Mouse (Mus musculus) hindbrain, embryonic 13.5 days (tissue): ENCODE measurements at regions not wholly inside any gene's neighbourhood (a gene's known extent, or its start where the extent isn't known, plus 50 kb on each side); places are given as distances from the start of the nearest gene placed in this dataset.

Experiments used
- ATAC-seq: fragments of 200-750 bp; cut with Nextera tagmentation; 2 replicates; pipeline ENCODE4 v1.8.0; 2017; ENCODE audit warnings: moderate TSS enrichment; ENCODE audit not compliant: low FRiP score
- H3K27ac ChIP-seq: fragments of 300-500 bp; sonication (generic); 2 replicates; pipeline ENCODE4 v1.5.1; 2015; ENCODE audit warnings: inconsistent platforms, mild to moderate bottlenecking, moderate library complexity
- H3K27me3 ChIP-seq: fragments of 300-500 bp; sonication (generic); 2 replicates; pipeline ENCODE4 v1.6.1; 2015; ENCODE audit warnings: mild to moderate bottlenecking, inconsistent platforms
- H3K36me3 ChIP-seq: fragments of 300-500 bp; sonication (generic); 2 replicates; pipeline ENCODE4 v1.6.1; 2015; ENCODE audit warnings: mild to moderate bottlenecking, inconsistent platforms
- H3K4me1 ChIP-seq: fragments of 300-500 bp; sonication (generic); replicated peaks from 2 replicates; pipeline ENCODE4 v1.6.1; 2015; ENCODE audit warnings: inconsistent platforms
- H3K4me2 ChIP-seq: fragments of 300-500 bp; sonication (generic); 2 replicates; pipeline ENCODE4 v1.6.1; 2015; ENCODE audit warnings: inconsistent platforms, mild to moderate bottlenecking, moderate library complexity
- H3K4me3 ChIP-seq: fragments of 300-500 bp; sonication (generic); 2 replicates; pipeline ENCODE4 v1.5.1; 2015; ENCODE audit warnings: mild to moderate bottlenecking, inconsistent platforms
- H3K9ac ChIP-seq: fragments of 300-500 bp; sonication (generic); 2 replicates; pipeline ENCODE4 v1.6.1; 2015; ENCODE audit warnings: mild to moderate bottlenecking, inconsistent platforms
- H3K9me3 ChIP-seq: fragments of 300-500 bp; sonication (generic); 2 replicates; pipeline ENCODE4 v1.6.1; 2016; ENCODE audit warnings: inconsistent platforms
- WGBS: fragments of 180-500 bp; shearing (Covaris S2); methylation state at CpG from one replicate; pipeline ENCODE4 v1.1.7; 2015; 5-methylcytosine and 5-hydroxymethylcytosine counted together

GRCm38 (mm10) chr3:136993473-136993872 is 323.5 kb downstream of the Ppp3ca start:
- no peak overlapping the region for H3K4me2 ChIP-seq
- no peak overlapping the region for H3K9ac ChIP-seq
- ATAC-seq: no peak
- H3K4me1 ChIP-seq: no peaks in the 10 kb centered on the region
- 75% methylated on average over 2 of the region's 2 CpGs for WGBS
- no peaks in the 10 kb centered on the region for H3K27me3 ChIP-seq
- no peaks in the 10 kb centered on the region; the same call in 1 of the 2 replicates for H3K9me3 ChIP-seq
- H3K4me3 ChIP-seq: no peak overlapping the region
- H3K36me3 ChIP-seq: no peaks in the 10 kb centered on the region
- H3K27ac ChIP-seq: no peak overlapping the region

- no peaks in the 10 kb centered on the region for H3K4me1 ChIP-seq
- H3K27ac ChIP-seq: no peak overlapping the region
- no peaks in the 10 kb centered on the region for H3K27me3 ChIP-seq
- H3K4me3 ChIP-seq: no peak overlapping the region
- no peak overlapping the region for H3K9ac ChIP-seq
- WGBS: 90% methylated on average over 8 of the region's 8 CpGs
- no peaks in the 10 kb centered on the region; the same call in 1 of the 2 replicates for H3K9me3 ChIP-seq
- no peaks in the 10 kb centered on the region for H3K36me3 ChIP-seq
- H3K4me2 ChIP-seq: no peak overlapping the region
- no peak for ATAC-seq
These were observed 324.6 kb downstream of the Ppp3ca start for GRCm38 (mm10) chr3:136994361-136995083.

- Histone ChIP-seq H3K27me3 (no peaks in the 10 kb centered on the region), H3K9ac (no peak overlapping the region), H3K27ac (no peak overlapping the region), H3K36me3 (no peaks in the 10 kb centered on the region), H3K9me3 (no peaks in the 10 kb centered on the region; the same call in 1 of the 2 replicates), H3K4me3 (no peak overlapping the region), H3K4me2 (no peak overlapping the region), H3K4me1 (no peaks in the 10 kb centered on the region)
- ATAC-seq: no peak
- WGBS: 96% methylated on average over 3 of the region's 3 CpGs
These were observed 325.8 kb downstream of the Ppp3ca start for GRCm38 (mm10) chr3:136995611-136996335.

GRCm38 (mm10) chr3:136996381-136996895 is 326.5 kb downstream of the Ppp3ca start:
- WGBS: 87% methylated on average over 5 of the region's 5 CpGs
- Histone ChIP-seq H3K9me3 (no peaks in the 10 kb centered on the region; the same call in 1 of the 2 replicates), H3K27ac (no peak overlapping the region), H3K27me3 (no peaks in the 10 kb centered on the region), H3K9ac (no peak overlapping the region), H3K36me3 (no peaks in the 10 kb centered on the region), H3K4me3 (no peak overlapping the region), H3K4me2 (no peak overlapping the region), H3K4me1 (no peaks in the 10 kb centered on the region)
- no peak for ATAC-seq

- Histone ChIP-seq H3K27me3 (no peaks in the 10 kb centered on the region), H3K4me2 (no peak overlapping the region), H3K9me3 (no peaks in the 10 kb centered on the region), H3K9ac (no peak overlapping the region), H3K27ac (no peak overlapping the region), H3K4me3 (no peak overlapping the region), H3K36me3 (no peaks in the 10 kb centered on the region), H3K4me1 (no peaks in the 10 kb centered on the region)
- WGBS: 72% methylated on average over 2 of the region's 2 CpGs
- ATAC-seq: no peak
These were observed 329.3 kb upstream of the Emcn start for GRCm38 (mm10) chr3:137011551-137011950.

GRCm38 (mm10) chr3:137014686-137015085 is 326.2 kb upstream of the Emcn start:
- Histone ChIP-seq H3K4me1 (no peaks in the 10 kb centered on the region), H3K36me3 (no peaks in the 10 kb centered on the region), H3K27me3 (no peaks in the 10 kb centered on the region), H3K27ac (no peak overlapping the region), H3K4me2 (no peak overlapping the region), H3K9me3 (no peaks in the 10 kb centered on the region), H3K4me3 (no peak overlapping the region), H3K9ac (no peak overlapping the region)
- 85% methylated on average over 2 of the region's 2 CpGs for WGBS
- ATAC-seq: no peak

GRCm38 (mm10) chr3:137015199-137015598 is 325.7 kb upstream of the Emcn start:
- Histone ChIP-seq H3K9me3 (no peaks in the 10 kb centered on the region), H3K27me3 (no peaks in the 10 kb centered on the region), H3K36me3 (no peaks in the 10 kb centered on the region), H3K4me3 (no peak overlapping the region), H3K27ac (no peak overlapping the region), H3K9ac (no peak overlapping the region), H3K4me1 (no peaks in the 10 kb centered on the region), H3K4me2 (no peak overlapping the region)
- no peak for ATAC-seq
- WGBS: 89% methylated on average over 3 of the region's 3 CpGs

- H3K9me3 ChIP-seq: no peaks in the 10 kb centered on the region
- no peak overlapping the region for H3K27ac ChIP-seq
- H3K36me3 ChIP-seq: no peaks in the 10 kb centered on the region
- H3K4me3 ChIP-seq: no peak overlapping the region
- H3K4me2 ChIP-seq: no peak overlapping the region
- ATAC-seq: no peak
- H3K4me1 ChIP-seq: no peaks in the 10 kb centered on the region
- H3K27me3 ChIP-seq: no peaks in the 10 kb centered on the region
- H3K9ac ChIP-seq: no peak overlapping the region
- WGBS: 66% methylated on average over 3 of the region's 3 CpGs
These were observed 320.8 kb upstream of the Emcn start for GRCm38 (mm10) chr3:137019971-137020634.

- H3K36me3 ChIP-seq: no peaks in the 10 kb centered on the region
- ATAC-seq: no peak
- H3K4me1 ChIP-seq: no peaks in the 10 kb centered on the region
- H3K4me3 ChIP-seq: no peak overlapping the region
- H3K9ac ChIP-seq: no peak overlapping the region
- H3K27me3 ChIP-seq: no peaks in the 10 kb centered on the region
- no peaks in the 10 kb centered on the region for H3K9me3 ChIP-seq
- no peak overlapping the region for H3K4me2 ChIP-seq
- WGBS: 73% methylated on average over 2 of the region's 2 CpGs
- no peak overlapping the region for H3K27ac ChIP-seq
These were observed 311.3 kb upstream of the Emcn start for GRCm38 (mm10) chr3:137029546-137029945.

- Histone ChIP-seq H3K36me3 (no peaks in the 10 kb centered on the region), H3K4me1 (no peaks in the 10 kb centered on the region), H3K9ac (no peak overlapping the region), H3K9me3 (no peaks in the 10 kb centered on the region), H3K27ac (no peak overlapping the region), H3K4me3 (no peak overlapping the region), H3K4me2 (no peak overlapping the region), H3K27me3 (no peaks in the 10 kb centered on the region)
- 64% methylated on average over 2 of the region's 2 CpGs for WGBS
- ATAC-seq: no peak
These were observed 308.1 kb upstream of the Emcn start for GRCm38 (mm10) chr3:137032802-137033201.

GRCm38 (mm10) chr3:137039638-137040037 is 301.2 kb upstream of the Emcn start:
- Histone ChIP-seq H3K4me3 (no peak overlapping the region), H3K4me2 (no peak overlapping the region), H3K27ac (no peak overlapping the region), H3K9me3 (no peaks in the 10 kb centered on the region), H3K4me1 (no peaks in the 10 kb centered on the region), H3K27me3 (no peaks in the 10 kb centered on the region), H3K9ac (no peak overlapping the region), H3K36me3 (no peaks in the 10 kb centered on the region)
- WGBS: 89% methylated on average over 8 of the region's 8 CpGs
- no peak for ATAC-seq

- no peaks in the 10 kb centered on the region for H3K36me3 ChIP-seq
- H3K9ac ChIP-seq: no peak overlapping the region
- H3K27ac ChIP-seq: peak overlapping the region; percentile 76
- no peaks in the 10 kb centered on the region for H3K27me3 ChIP-seq
- peak overlapping the region; percentile 31 for H3K4me2 ChIP-seq
- WGBS: 71% methylated on average over 6 of the region's 6 CpGs
- peaks cover 19% of the 10 kb centered on the region for H3K4me1 ChIP-seq
- H3K4me3 ChIP-seq: 0 out of 2 replicates have a peak overlapping the region, but pooled peaks have one; percentile 11
- no peaks in the 10 kb centered on the region for H3K9me3 ChIP-seq
- no peak; the same call in 1 of the 2 replicates for ATAC-seq
These were observed 284.2 kb upstream of the Emcn start for GRCm38 (mm10) chr3:137056544-137057224.
